Mouse (Mus musculus) stomach, embryonic 15.5 days (tissue): ENCODE measurements around the gene Lag3. TPM values are rescaled to one million over a fixed set of nuclear protein-coding genes. Genes with fewer than 3 reads are reported as not detected.

Experiments
- ATAC-seq: fragments of 200-750 bp; cut with Nextera tagmentation; 2 replicates; pipeline ENCODE4 v1.8.0; 2017; ENCODE audit warnings: low read depth, moderate number of reproducible peaks, moderate TSS enrichment; ENCODE audit not compliant: insufficient read depth, low FRiP score
- H3K27ac ChIP-seq: fragments of 300-500 bp; sonication (generic); 2 replicates; pipeline ENCODE4 v1.5.1; 2015; ENCODE audit warnings: mild to moderate bottlenecking, inconsistent platforms
- H3K27me3 ChIP-seq: fragments of 300-500 bp; sonication (generic); replicated peaks from 2 replicates; pipeline ENCODE4 v1.6.1; 2015; ENCODE audit warnings: inconsistent platforms
- H3K36me3 ChIP-seq: fragments of 300-500 bp; sonication (generic); 2 replicates; pipeline ENCODE4 v1.6.1; 2015; ENCODE audit warnings: inconsistent platforms
- H3K4me1 ChIP-seq: fragments of 300-500 bp; sonication (generic); 2 replicates; pipeline ENCODE4 v1.6.1; 2015; ENCODE audit warnings: inconsistent platforms
- H3K4me2 ChIP-seq: fragments of 300-500 bp; sonication (generic); 2 replicates; pipeline ENCODE4 v1.6.1; 2015; ENCODE audit warnings: mild to moderate bottlenecking, inconsistent platforms
- H3K4me3 ChIP-seq: fragments of 300-500 bp; sonication (generic); replicated peaks from 2 replicates; pipeline ENCODE4 v1.5.1; 2015; ENCODE audit warnings: inconsistent platforms
- H3K9ac ChIP-seq: fragments of 300-500 bp; sonication (generic); 2 replicates; pipeline ENCODE4 v1.6.1; 2015; ENCODE audit warnings: inconsistent platforms
- H3K9me3 ChIP-seq: fragments of 300-500 bp; sonication (generic); 2 replicates; pipeline ENCODE4 v1.6.1; 2016; ENCODE audit warnings: inconsistent platforms
- WGBS: fragments of 180-500 bp; shearing (Covaris S2); methylation state at CpG from one replicate; pipeline ENCODE4 v1.1.7; 2015; 5-methylcytosine and 5-hydroxymethylcytosine counted together
- polyA plus RNA-seq: library from polyadenylated mRNA; unstranded; fragments of >200 nt; fragmentation: Nextera tagmentation; extraction: Ambion mirVana; gene quantifications from 2 replicates; pipeline ENCODE4 v1.2.1, GENCODE M21; 2015

Gene Lag3
- polyA plus RNA-seq, 1 experiment from 2014 or later, result 1.5 TPM

DNA sequence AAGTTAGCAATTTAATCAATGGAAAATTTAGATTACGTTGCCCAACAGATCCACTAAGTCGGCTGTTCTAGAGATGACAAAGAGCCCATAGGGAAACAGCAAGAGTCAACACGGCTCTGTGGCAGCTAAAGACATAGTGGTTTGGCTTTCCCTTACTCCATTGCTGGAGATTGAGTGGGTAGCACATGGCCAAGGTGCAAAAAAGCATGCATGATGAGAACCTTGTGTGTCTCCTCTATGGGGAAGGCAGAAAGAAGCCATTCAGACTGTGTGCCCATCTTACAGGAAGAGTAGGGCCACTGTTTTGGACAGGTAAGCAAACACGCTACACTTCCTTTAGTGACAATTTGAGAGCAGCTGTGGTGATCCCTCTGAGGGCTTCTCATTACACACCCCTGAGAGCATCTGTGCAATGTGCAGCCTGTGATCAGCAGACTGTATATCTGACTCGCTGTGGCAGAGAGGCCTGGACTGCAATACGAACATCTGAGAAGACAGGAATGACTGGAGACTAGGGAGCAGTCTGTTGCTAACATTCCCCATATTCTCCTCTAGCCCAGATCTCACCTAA lies 22.9 kb downstream of the Lag3 start:
- no peak overlapping the region for H3K9ac ChIP-seq
- no peaks in the 10 kb centered on the region for H3K4me1 ChIP-seq
- no peaks in the 10 kb centered on the region for H3K9me3 ChIP-seq
- H3K4me3 ChIP-seq, result no peak overlapping the region
- no peaks in the 10 kb centered on the region for H3K36me3 ChIP-seq
- H3K4me2 ChIP-seq, result no peak overlapping the region
- H3K27ac ChIP-seq, result no peak overlapping the region
- H3K27me3 ChIP-seq, result no peaks in the 10 kb centered on the region
- WGBS, result 84% methylated on average over 6 of the region's 6 CpGs
- no peak for ATAC-seq

GRCm38 (mm10) chr6:124887986-124888385 lies 23.5 kb downstream of the Lag3 start, which contains the start of gene Cd4:
Gene Cd4 (minus strand): TSS chr6:124888221.
- no peaks in the 10 kb centered on the region for H3K9me3 ChIP-seq
- no peak within 1 kb of the TSS for H3K4me3 ChIP-seq
- H3K4me1 ChIP-seq, result no peaks in the 10 kb centered on the region
- H3K27me3 ChIP-seq, result no peaks in the 10 kb centered on the region
- no peak within 1 kb of the TSS for H3K9ac ChIP-seq
- H3K4me2 ChIP-seq, result no peak within 1 kb of the TSS
- no peak for ATAC-seq
- H3K27ac ChIP-seq, result no peak within 1 kb of the TSS
- no peaks in the 10 kb centered on the region for H3K36me3 ChIP-seq
- WGBS, result 71% methylated on average over 9 of the region's 9 CpGs

GRCm38 (mm10) chr6:124885956-124886381 lies 25.5 kb downstream of the Lag3 start:
- Histone ChIP-seq H3K4me1 (no peaks in the 10 kb centered on the region), H3K9ac (no peak overlapping the region), H3K9me3 (no peaks in the 10 kb centered on the region), H3K4me3 (no peak overlapping the region), H3K36me3 (no peaks in the 10 kb centered on the region), H3K4me2 (no peak overlapping the region), H3K27me3 (no peaks in the 10 kb centered on the region), H3K27ac (no peak overlapping the region)
- ATAC-seq, result no peak
- 85% methylated on average over 8 of the region's 8 CpGs for WGBS

GRCm38 (mm10) chr6:124884714-124885500 lies 26.6 kb downstream of the Lag3 start:
- Histone ChIP-seq H3K4me3 (no peak overlapping the region), H3K27me3 (no peaks in the 10 kb centered on the region), H3K27ac (no peak overlapping the region), H3K36me3 (no peaks in the 10 kb centered on the region), H3K9me3 (no peaks in the 10 kb centered on the region), H3K9ac (no peak overlapping the region), H3K4me2 (no peak overlapping the region), H3K4me1 (no peaks in the 10 kb centered on the region)
- WGBS, result 72% methylated on average over 10 of the region's 10 CpGs
- no peak for ATAC-seq

GRCm38 (mm10) chr6:124883351-124883750 lies 28.2 kb downstream of the Lag3 start:
- Histone ChIP-seq H3K27me3 (no peaks in the 10 kb centered on the region), H3K9ac (no peak overlapping the region), H3K27ac (no peak overlapping the region), H3K4me1 (no peaks in the 10 kb centered on the region), H3K4me3 (no peak overlapping the region), H3K9me3 (no peaks in the 10 kb centered on the region), H3K36me3 (no peaks in the 10 kb centered on the region), H3K4me2 (no peak overlapping the region)
- no peak for ATAC-seq
- 80% methylated on average over 10 of the region's 10 CpGs for WGBS

GRCm38 (mm10) chr6:124881821-124882220 lies 29.7 kb downstream of the Lag3 start:
- H3K9me3 ChIP-seq, result no peaks in the 10 kb centered on the region
- no peaks in the 10 kb centered on the region for H3K27me3 ChIP-seq

GRCm38 (mm10) chr6:124879390-124879789 lies 32.1 kb downstream of the Lag3 start:
- ATAC-seq, result no peak
- H3K4me1 ChIP-seq, result no peaks in the 10 kb centered on the region
- H3K27ac ChIP-seq, result no peak overlapping the region
- H3K9me3 ChIP-seq, result no peaks in the 10 kb centered on the region
- no peak overlapping the region for H3K4me2 ChIP-seq
- H3K4me3 ChIP-seq, result no peak overlapping the region
- no peaks in the 10 kb centered on the region for H3K27me3 ChIP-seq
- no peaks in the 10 kb centered on the region for H3K36me3 ChIP-seq
- H3K9ac ChIP-seq, result no peak overlapping the region
- 43% methylated on average over 6 of the region's 6 CpGs for WGBS

More at GRCm38 (mm10) chr6:124881821-124882220, 29.7 kb downstream of the Lag3 start:
- Histone ChIP-seq H3K9ac (no peak overlapping the region), H3K36me3 (no peaks in the 10 kb centered on the region), H3K27ac (no peak overlapping the region), H3K4me1 (no peaks in the 10 kb centered on the region), H3K4me3 (no peak overlapping the region), H3K4me2 (no peak overlapping the region)
- WGBS, result 91% methylated on average over 9 of the region's 9 CpGs
- no peak for ATAC-seq

- no peaks in the 10 kb centered on the region for H3K9me3 ChIP-seq
- H3K9ac ChIP-seq, result no peak overlapping the region
- ATAC-seq, result no peak
- 41% methylated on average over 3 of the region's 3 CpGs for WGBS
- H3K27me3 ChIP-seq, result no peaks in the 10 kb centered on the region
- H3K36me3 ChIP-seq, result no peaks in the 10 kb centered on the region
- no peak overlapping the region for H3K4me3 ChIP-seq
- H3K4me2 ChIP-seq, result no peak overlapping the region
- no peaks in the 10 kb centered on the region for H3K4me1 ChIP-seq
- H3K27ac ChIP-seq, result no peak overlapping the region
These were observed 37.2 kb downstream of the Lag3 start for GRCm38 (mm10) chr6:124874348-124874747.

- no peak for ATAC-seq
- Histone ChIP-seq H3K27me3 (peaks cover 8% of the 10 kb centered on the region; the same call in 1 of the 2 replicates), H3K9ac (no peak overlapping the region), H3K4me3 (no peak overlapping the region), H3K9me3 (no peaks in the 10 kb centered on the region), H3K4me2 (no peak overlapping the region), H3K27ac (no peak overlapping the region), H3K4me1 (peaks cover 15% of the 10 kb centered on the region), H3K36me3 (no peaks in the 10 kb centered on the region)
- WGBS, result 69% methylated on average over 6 of the region's 7 CpGs
These were observed 44.9 kb downstream of the Lag3 start for GRCm38 (mm10) chr6:124866560-124866959.

DNA sequence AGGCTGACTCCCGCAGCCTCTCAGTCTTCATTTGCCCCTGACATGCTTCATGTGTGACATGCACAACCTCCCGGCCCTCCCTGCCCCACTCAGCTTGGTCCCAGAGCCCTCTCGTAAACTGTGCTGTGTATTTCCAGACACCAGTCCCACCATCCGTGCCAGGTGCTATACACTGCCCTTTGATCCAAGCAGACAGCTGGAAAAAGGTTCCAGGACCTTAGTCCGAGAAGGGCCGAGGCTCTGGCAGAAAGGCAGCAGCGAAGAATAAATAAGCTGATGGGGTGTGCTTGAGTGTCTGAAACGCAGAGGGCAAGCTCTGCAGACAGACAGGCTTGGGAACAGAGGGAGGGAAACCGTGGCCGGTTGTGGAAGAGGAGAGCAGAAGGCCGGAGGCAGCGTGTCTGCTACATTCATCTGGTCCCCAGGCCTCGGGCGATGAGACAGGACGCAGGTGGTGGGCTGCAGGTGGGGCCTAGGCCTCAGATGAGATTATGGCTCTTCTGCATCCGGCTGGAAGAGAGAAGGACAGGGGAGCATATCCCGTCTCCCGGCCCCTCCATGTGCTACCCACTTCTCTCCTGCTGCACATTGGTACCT lies 45.6 kb downstream of the Lag3 start:
- no peak overlapping the region for H3K4me3 ChIP-seq
- peaks cover 15% of the 10 kb centered on the region for H3K4me1 ChIP-seq
- WGBS, result 47% methylated on average over 18 of the region's 18 CpGs
- H3K9me3 ChIP-seq, result no peaks in the 10 kb centered on the region
- no peak for ATAC-seq
- H3K9ac ChIP-seq, result no peak overlapping the region
- H3K4me2 ChIP-seq, result no peak overlapping the region
- H3K36me3 ChIP-seq, result no peaks in the 10 kb centered on the region
- H3K27ac ChIP-seq, result no peak overlapping the region
- H3K27me3 ChIP-seq, result peaks cover 8% of the 10 kb centered on the region; the same call in 1 of the 2 replicates

DNA sequence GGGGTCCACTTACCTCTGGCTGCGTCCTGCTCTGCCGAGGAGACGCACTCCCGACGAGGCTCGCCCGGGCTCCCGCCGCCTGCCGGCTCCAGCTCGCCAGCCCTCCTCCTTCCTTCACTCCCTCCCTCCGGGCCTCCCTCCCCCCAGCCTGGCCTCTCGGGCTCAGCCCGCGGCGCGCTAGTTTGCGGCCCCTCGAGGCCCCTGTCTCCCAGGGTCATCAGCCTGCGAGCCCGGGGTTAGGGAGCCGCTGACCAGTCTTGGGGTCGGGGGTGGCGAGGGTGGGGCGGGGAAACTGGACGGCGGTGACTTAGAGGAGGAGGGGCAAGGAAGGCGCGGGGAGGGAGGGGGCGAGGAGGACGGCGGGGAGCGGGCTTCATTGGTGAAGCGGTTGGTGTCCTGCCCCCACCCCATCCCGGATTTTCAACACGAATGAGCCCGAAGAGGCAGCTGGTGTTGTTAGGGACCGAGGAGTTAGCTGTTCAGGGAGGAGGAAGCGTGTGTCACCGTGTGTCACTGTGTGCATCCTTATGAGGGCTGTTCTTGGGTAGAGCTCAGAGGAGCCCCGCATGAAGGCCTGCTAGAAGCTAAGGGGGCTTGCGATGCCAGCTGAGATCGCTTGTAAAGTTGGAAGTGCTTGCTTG lies 47.7 kb downstream of the Lag3 start, which contains the start of gene Gpr162:
Gene Gpr162 (minus strand): TSS at position 326 of the 641 bp plus-strand sequence.
- H3K27me3 ChIP-seq, result peaks cover 17% of the 10 kb centered on the region
- under 1% methylated on average over 40 of the region's 43 CpGs for WGBS

More for the DNA sequence above, 47.7 kb downstream of the Lag3 start, which contains the start of gene Gpr162:
- no peak within 1 kb of the TSS for H3K27ac ChIP-seq
- H3K4me2 ChIP-seq, result peak within 1 kb of the TSS; percentile 86
- peak within 1 kb of the TSS; percentile 50 for H3K4me3 ChIP-seq
- H3K4me1 ChIP-seq, result peaks cover 20% of the 10 kb centered on the region
- no peaks in the 10 kb centered on the region for H3K36me3 ChIP-seq
- peak; percentile 72 for ATAC-seq
- no peaks in the 10 kb centered on the region for H3K9me3 ChIP-seq
- H3K9ac ChIP-seq, result no peak within 1 kb of the TSS
